31 mouse cellular contexts compared by ENCODE assay signal in the genomic region with DNA sequence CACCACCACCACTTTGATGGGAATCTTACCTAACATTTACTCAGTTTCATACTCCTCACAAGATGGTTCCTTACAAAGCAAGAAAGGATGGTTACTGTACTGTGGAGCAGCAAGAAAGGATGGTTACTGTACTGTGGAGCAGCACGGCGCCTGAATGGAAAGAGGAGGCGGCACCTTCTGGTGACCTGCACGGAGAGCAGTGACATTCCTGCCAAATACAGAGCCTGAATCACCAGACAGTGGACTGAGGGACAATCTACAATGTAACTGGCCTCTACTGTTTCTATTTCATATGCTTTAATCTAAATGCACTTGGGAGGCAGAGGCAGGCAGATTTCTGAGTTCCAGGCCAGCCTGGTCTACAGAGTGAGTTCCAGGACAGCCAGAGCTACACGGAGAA. TPM values are rescaled to one million over a fixed set of nuclear protein-coding genes. Genes with fewer than 3 reads are reported as not detected.
"Had no signal": no experiment of that assay in that cellular context is flagged by ENCODE, and none has a peak within 500 bp of the region (broad histone marks: within the 10 kb centered on the region; RNA-seq: fewer than 3 reads in every experiment).

No protein-coding gene starts in this region.

- H3K27ac ChIP-seq: limb, embryonic 10.5 days; limb, embryonic 12.5 days; limb, embryonic 13.5 days; limb, embryonic 15.5 days; liver, embryonic 12.5 days; liver, embryonic 13.5 days; liver, embryonic 14.5 days; liver, embryonic 15.5 days; lung, embryonic 15.5 days; macrophage; midbrain, embryonic 10.5 days; midbrain, embryonic 12.5 days; midbrain, embryonic 13.5 days; midbrain, embryonic 15.5 days; neural tube, embryonic 12.5 days; neural tube, embryonic 13.5 days had no signal

- DNase-seq: left cerebral cortex, postnatal 4 days; liver, embryonic 13.5 days; liver, postnatal 0 days; lung, adult 18-20 months; lung, adult 2 months; lung, embryonic 14.5 days; lung, postnatal 10 days; lung, postnatal 14 days; lung, postnatal 36 days; lung, postnatal 4 days; midbrain, embryonic 14.5 days had no signal

- H3K9ac ChIP-seq: limb, embryonic 12.5 days; limb, embryonic 13.5 days; limb, embryonic 15.5 days; liver, embryonic 12.5 days; liver, embryonic 13.5 days; liver, embryonic 14.5 days; liver, embryonic 15.5 days; liver, postnatal 0 days; lung, embryonic 14.5 days; lung, embryonic 15.5 days; midbrain, embryonic 12.5 days; midbrain, embryonic 13.5 days; midbrain, embryonic 15.5 days; neural tube, embryonic 12.5 days; neural tube, embryonic 13.5 days had no signal

- ATAC-seq: liver, embryonic 12.5 days; liver, postnatal 0 days; lung, postnatal 0 days; midbrain, embryonic 13.5 days; midbrain, embryonic 15.5 days; midbrain, embryonic 16.5 days had no signal

- H3K4me3 ChIP-seq: limb, embryonic 10.5 days; limb, embryonic 12.5 days; limb, embryonic 13.5 days; limb, embryonic 15.5 days; liver, embryonic 12.5 days; liver, embryonic 13.5 days; liver, embryonic 15.5 days; lung, embryonic 15.5 days; megakaryocyte, embryonic 14.5 days; midbrain, embryonic 10.5 days; midbrain, embryonic 12.5 days; midbrain, embryonic 13.5 days; midbrain, embryonic 15.5 days; myocyte; neural tube, embryonic 12.5 days; neural tube, embryonic 13.5 days had no signal

- H3K36me3 ChIP-seq: liver, embryonic 13.5 days; liver, embryonic 15.5 days; midbrain, embryonic 12.5 days; midbrain, embryonic 15.5 days; neural tube, embryonic 12.5 days had no signal

- H3K27me3 ChIP-seq: limb, embryonic 12.5 days; limb, embryonic 13.5 days; limb, embryonic 15.5 days; liver, embryonic 12.5 days; liver, embryonic 13.5 days; liver, embryonic 15.5 days; lung, embryonic 15.5 days; midbrain, embryonic 12.5 days; midbrain, embryonic 13.5 days; midbrain, embryonic 15.5 days; neural tube, embryonic 12.5 days; neural tube, embryonic 13.5 days had no signal

RNA-seq across cellular contexts. Expression of gene Mpzl1, which starts 9.3 kb away (rescaled TPM):
- total RNA-seq: monocyte, adult 5-6 weeks had no signal
